Mouse (Mus musculus): ENCODE data around the gene Lias. TPM values are rescaled to one million over a fixed set of nuclear protein-coding genes. Genes with fewer than 3 reads are reported as not detected.

The Lias gene
- polyA plus RNA-seq, 1 experiment = 45.7 TPM

GRCm38 (mm10) chr5:65415653-65416458 lies 24.6 kb downstream of the Lias start:
- TF ChIP-seq EP300 (IDR thresholded peaks at IDR 0.05; ENCODE audit: insufficient read depth, low read depth, low read length) (no peak), POLR2A (IDR thresholded peaks at IDR 0.05; ENCODE audit: insufficient read depth, low read length) (no peak), CTCF (IDR thresholded peaks at IDR 0.05; ENCODE audit: low read depth, low read length) (no peak)
- no peaks in the 10 kb centered on the region for H3K9me3 ChIP-seq (replicated peaks; ENCODE audit: control insufficient read depth, insufficient read depth, low read length, poor library complexity, severe bottlenecking)
- peak overlapping the region; percentile 32 for H3K9ac ChIP-seq (ENCODE audit: low read depth, poor library complexity, severe bottlenecking)
- no peaks in the 10 kb centered on the region for H3K27me3 ChIP-seq (ENCODE audit: control insufficient read depth, insufficient read depth, low read length, poor library complexity, severe bottlenecking)
- H3K4me3 ChIP-seq (ENCODE audit: low read depth, low read length) = peak overlapping the region; percentile 39
- peaks cover 1% of the 10 kb centered on the region for H3K4me1 ChIP-seq (ENCODE audit: control insufficient read depth, insufficient read depth, low read length)
- H3K27ac ChIP-seq (ENCODE audit: insufficient read depth, low read length) = 0 out of 2 replicates have a peak overlapping the region, but pooled peaks have one; percentile 9
- H3K36me3 ChIP-seq (ENCODE audit: control insufficient read depth, insufficient read depth, low read length, poor library complexity, severe bottlenecking) = no peaks in the 10 kb centered on the region

- Histone ChIP-seq H3K27ac (ENCODE audit: insufficient read depth, low read length) (no peak overlapping the region), H3K4me3 (ENCODE audit: low read depth, low read length) (no peak overlapping the region), H3K9me3 (replicated peaks; ENCODE audit: control insufficient read depth, insufficient read depth, low read length, poor library complexity, severe bottlenecking) (no peaks in the 10 kb centered on the region), H3K4me1 (ENCODE audit: control insufficient read depth, insufficient read depth, low read length) (peaks cover 1% of the 10 kb centered on the region), H3K36me3 (ENCODE audit: control insufficient read depth, insufficient read depth, low read length, poor library complexity, severe bottlenecking) (no peaks in the 10 kb centered on the region; the same call in 1 of the 2 replicates), H3K9ac (ENCODE audit: low read depth, poor library complexity, severe bottlenecking) (no peak overlapping the region), H3K27me3 (ENCODE audit: control insufficient read depth, insufficient read depth, low read length, poor library complexity, severe bottlenecking) (no peaks in the 10 kb centered on the region)
- TF ChIP-seq POLR2A (IDR thresholded peaks at IDR 0.05; ENCODE audit: insufficient read depth, low read length) (no peak), EP300 (IDR thresholded peaks at IDR 0.05; ENCODE audit: insufficient read depth, low read depth, low read length) (no peak), CTCF (IDR thresholded peaks at IDR 0.05; ENCODE audit: low read depth, low read length) (no peak)
These were observed 27.8 kb downstream of the Lias start for GRCm38 (mm10) chr5:65419136-65419535.

- TF ChIP-seq EP300 (IDR thresholded peaks at IDR 0.05; ENCODE audit: insufficient read depth, low read depth, low read length) = no peak
- no peak for TF ChIP-seq POLR2A (IDR thresholded peaks at IDR 0.05; ENCODE audit: insufficient read depth, low read length)
- no peak for TF ChIP-seq CTCF (IDR thresholded peaks at IDR 0.05; ENCODE audit: low read depth, low read length)
- H3K27ac ChIP-seq (ENCODE audit: insufficient read depth, low read length) = no peak overlapping the region
- no peaks in the 10 kb centered on the region for H3K9me3 ChIP-seq (replicated peaks; ENCODE audit: control insufficient read depth, insufficient read depth, low read length, poor library complexity, severe bottlenecking)
- H3K36me3 ChIP-seq (ENCODE audit: control insufficient read depth, insufficient read depth, low read length, poor library complexity, severe bottlenecking) = no peaks in the 10 kb centered on the region; the same call in 1 of the 2 replicates
- H3K9ac ChIP-seq (ENCODE audit: low read depth, poor library complexity, severe bottlenecking) = no peak overlapping the region
- H3K4me3 ChIP-seq (ENCODE audit: low read depth, low read length) = no peak overlapping the region
- no peaks in the 10 kb centered on the region for H3K4me1 ChIP-seq (ENCODE audit: control insufficient read depth, insufficient read depth, low read length)
- no peaks in the 10 kb centered on the region for H3K27me3 ChIP-seq (ENCODE audit: control insufficient read depth, insufficient read depth, low read length, poor library complexity, severe bottlenecking)
These were observed 29.5 kb downstream of the Lias start for GRCm38 (mm10) chr5:65420822-65421221.

DNA sequence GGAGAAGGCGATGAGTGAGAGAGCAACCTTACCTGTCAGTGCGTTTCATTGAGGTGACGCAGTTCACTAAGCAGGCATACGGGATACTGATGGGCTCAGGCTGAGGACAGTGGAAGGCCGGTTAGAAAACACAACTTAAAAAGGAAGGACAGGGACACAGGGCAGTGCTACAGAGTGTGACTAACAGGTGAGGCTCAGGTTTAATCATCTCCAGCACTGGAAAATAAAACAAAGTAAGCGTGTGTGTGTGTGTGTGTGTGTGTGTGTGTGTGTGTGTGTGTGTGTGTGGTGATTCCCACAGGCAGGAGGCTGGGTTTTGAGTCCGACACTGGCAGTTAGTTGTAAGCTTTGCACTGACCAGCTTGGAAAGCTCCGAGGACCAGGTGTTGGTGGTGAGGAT lies 31.5 kb downstream of the Lias start:
- Histone ChIP-seq H3K4me3 (ENCODE audit: low read depth, low read length) (no peak overlapping the region), H3K27me3 (ENCODE audit: control insufficient read depth, insufficient read depth, low read length, poor library complexity, severe bottlenecking) (no peaks in the 10 kb centered on the region), H3K9ac (ENCODE audit: low read depth, poor library complexity, severe bottlenecking) (no peak overlapping the region), H3K36me3 (ENCODE audit: control insufficient read depth, insufficient read depth, low read length, poor library complexity, severe bottlenecking) (no peaks in the 10 kb centered on the region; the same call in 1 of the 2 replicates), H3K9me3 (replicated peaks; ENCODE audit: control insufficient read depth, insufficient read depth, low read length, poor library complexity, severe bottlenecking) (no peaks in the 10 kb centered on the region), H3K4me1 (ENCODE audit: control insufficient read depth, insufficient read depth, low read length) (no peaks in the 10 kb centered on the region), H3K27ac (ENCODE audit: insufficient read depth, low read length) (no peak overlapping the region)
- no peak for TF ChIP-seq POLR2A (IDR thresholded peaks at IDR 0.05; ENCODE audit: insufficient read depth, low read length)
- TF ChIP-seq EP300 (IDR thresholded peaks at IDR 0.05; ENCODE audit: insufficient read depth, low read depth, low read length) = no peak
- TF ChIP-seq CTCF (IDR thresholded peaks at IDR 0.05; ENCODE audit: low read depth, low read length) = no peak

DNA sequence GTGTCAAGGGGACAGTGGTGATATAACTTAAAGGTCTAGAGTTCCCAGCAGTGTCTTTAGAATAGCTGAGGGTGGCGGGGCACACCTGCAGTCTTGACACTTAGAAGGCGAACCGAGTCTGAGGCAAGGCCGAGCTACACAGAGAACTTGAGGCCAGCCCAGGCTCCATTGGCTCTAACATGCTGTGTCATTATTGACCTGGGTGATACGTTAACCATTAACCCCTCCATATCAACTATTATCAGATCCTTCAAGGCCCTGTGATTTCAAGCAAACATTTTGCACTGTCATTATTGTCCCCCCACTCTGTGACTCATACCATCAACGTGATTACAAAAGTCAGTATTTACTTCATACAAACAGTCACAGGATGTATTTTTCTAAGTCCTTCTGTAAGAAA lies 32.9 kb downstream of the Lias start:
- Histone ChIP-seq H3K4me1 (ENCODE audit: control insufficient read depth, insufficient read depth, low read length) (no peaks in the 10 kb centered on the region), H3K4me3 (ENCODE audit: low read depth, low read length) (no peak overlapping the region), H3K27me3 (ENCODE audit: control insufficient read depth, insufficient read depth, low read length, poor library complexity, severe bottlenecking) (no peaks in the 10 kb centered on the region), H3K9me3 (replicated peaks; ENCODE audit: control insufficient read depth, insufficient read depth, low read length, poor library complexity, severe bottlenecking) (no peaks in the 10 kb centered on the region), H3K9ac (ENCODE audit: low read depth, poor library complexity, severe bottlenecking) (no peak overlapping the region), H3K27ac (ENCODE audit: insufficient read depth, low read length) (no peak overlapping the region), H3K36me3 (ENCODE audit: control insufficient read depth, insufficient read depth, low read length, poor library complexity, severe bottlenecking) (no peaks in the 10 kb centered on the region; the same call in 1 of the 2 replicates)
- TF ChIP-seq POLR2A (IDR thresholded peaks at IDR 0.05; ENCODE audit: insufficient read depth, low read length) = no peak
- no peak for TF ChIP-seq CTCF (IDR thresholded peaks at IDR 0.05; ENCODE audit: low read depth, low read length)
- TF ChIP-seq EP300 (IDR thresholded peaks at IDR 0.05; ENCODE audit: insufficient read depth, low read depth, low read length) = no peak

- H3K4me1 ChIP-seq (ENCODE audit: control insufficient read depth, insufficient read depth, low read length) = no peaks in the 10 kb centered on the region
- no peak overlapping the region for H3K9ac ChIP-seq (ENCODE audit: low read depth, poor library complexity, severe bottlenecking)
- no peaks in the 10 kb centered on the region for H3K9me3 ChIP-seq (replicated peaks; ENCODE audit: control insufficient read depth, insufficient read depth, low read length, poor library complexity, severe bottlenecking)
- H3K4me3 ChIP-seq (ENCODE audit: low read depth, low read length) = no peak overlapping the region
- H3K36me3 ChIP-seq (ENCODE audit: control insufficient read depth, insufficient read depth, low read length, poor library complexity, severe bottlenecking) = no peaks in the 10 kb centered on the region; the same call in 1 of the 2 replicates
- H3K27ac ChIP-seq (ENCODE audit: insufficient read depth, low read length) = no peak overlapping the region
- no peaks in the 10 kb centered on the region for H3K27me3 ChIP-seq (ENCODE audit: control insufficient read depth, insufficient read depth, low read length, poor library complexity, severe bottlenecking)
- TF ChIP-seq EP300 (IDR thresholded peaks at IDR 0.05; ENCODE audit: insufficient read depth, low read depth, low read length) (no peak), CTCF (IDR thresholded peaks at IDR 0.05; ENCODE audit: low read depth, low read length) (no peak), POLR2A (IDR thresholded peaks at IDR 0.05; ENCODE audit: insufficient read depth, low read length) (no peak)
These were observed 34.0 kb downstream of the Lias start for GRCm38 (mm10) chr5:65425251-65425650.

Measured in ES-Bruce4 (cell line).